In genomic region chr1:151999424-151999842, GRCm38 (mm10) we compare ENCODE assay signal across 8 mouse cellular contexts.
DNase-seq lines count a peak whose midpoint lies in the region; ATAC-seq lines count a peak whose summit lies in the region.

No protein-coding gene starts in this region.

- peak overlapping the region; percentile 50 for H3K27ac ChIP-seq in forebrain, embryonic 16.5 days (ENCODE audit: low read length)
- H3K27ac ChIP-seq in forebrain, embryonic 11.5 days (ENCODE audit: low read depth, low read length), result no peak overlapping the region

- H3K4me1 ChIP-seq in forebrain, embryonic 16.5 days (replicated peaks; ENCODE audit: control insufficient read depth, insufficient read depth, low read length), result peaks cover 34% of the 10 kb centered on the region
- H3K4me1 ChIP-seq in forebrain, embryonic 11.5 days (replicated peaks; ENCODE audit: control insufficient read depth, insufficient read depth, low read length), result no peaks in the 10 kb centered on the region

- 0 out of 2 replicates have a peak, but pooled peaks have one; percentile 2 for ATAC-seq in forebrain, embryonic 16.5 days
- ATAC-seq in forebrain, embryonic 11.5 days (replicated peaks; ENCODE audit: low FRiP score), result no peak

- no peak overlapping the region for H3K4me2 ChIP-seq in forebrain, embryonic 16.5 days (ENCODE audit: low read length)
- no peak overlapping the region for H3K4me2 ChIP-seq in forebrain, embryonic 11.5 days (ENCODE audit: low read depth, low read length, severe bottlenecking)

- DNase-seq in forebrain, embryonic 11.5 days (ENCODE audit: low spot score), result no peak
- peak; percentile 84 for DNase-seq in right cerebral cortex, adult 18-20 months
- no peak for DNase-seq in right cerebral cortex, postnatal 4 days
- DNase-seq in gastrocnemius, adult 8-10 months (ENCODE audit: low spot score in 2 of 2), result peak; percentile 41 to 61
- no peak for DNase-seq in ovary, postnatal 10 days (ENCODE audit: low spot score)
- no peak for DNase-seq in Muller cell, postnatal 12 days (ENCODE audit: inconsistent ontology term)
- DNase-seq in kidney, adult 18-20 months, result no peak

- no peak overlapping the region for H3K4me3 ChIP-seq in forebrain, embryonic 16.5 days (replicated peaks; ENCODE audit: low read length)
- H3K4me3 ChIP-seq in forebrain, embryonic 11.5 days (ENCODE audit: low read depth, low read length), result no peak overlapping the region

- 69% methylated on average over 7 of the region's 7 CpGs for WGBS in forebrain, embryonic 16.5 days
- 86% methylated on average over 7 of the region's 7 CpGs for WGBS in forebrain, embryonic 11.5 days

- H3K9ac ChIP-seq in forebrain, embryonic 16.5 days (replicated peaks; ENCODE audit: low read depth, low read length), result no peak overlapping the region
- H3K9ac ChIP-seq in forebrain, embryonic 11.5 days (ENCODE audit: low read length), result no peak overlapping the region

- H3K9me3 ChIP-seq in forebrain, embryonic 16.5 days (ENCODE audit: control insufficient read depth, low read length), result no peaks in the 10 kb centered on the region
- H3K9me3 ChIP-seq in forebrain, embryonic 11.5 days (ENCODE audit: control insufficient read depth, low read length), result no peaks in the 10 kb centered on the region

- no peaks in the 10 kb centered on the region for H3K36me3 ChIP-seq in forebrain, embryonic 16.5 days (ENCODE audit: control insufficient read depth, insufficient read depth)
- no peaks in the 10 kb centered on the region for H3K36me3 ChIP-seq in forebrain, embryonic 11.5 days (ENCODE audit: control insufficient read depth, insufficient read depth, low read length)

- no peaks in the 10 kb centered on the region for H3K27me3 ChIP-seq in forebrain, embryonic 16.5 days (replicated peaks; ENCODE audit: control insufficient read depth, insufficient read depth, low read length)
- H3K27me3 ChIP-seq in forebrain, embryonic 11.5 days (ENCODE audit: control insufficient read depth, insufficient read depth, low read length), result no peaks in the 10 kb centered on the region

Comparison
In these comparisons a context has a peak if more than half of its experiments do, and no peak if none do; other contexts are left out.
1. DNase-seq: peak in right cerebral cortex, adult 18-20 months (single experiment) and gastrocnemius, adult 8-10 months (2 of 2); none in forebrain, embryonic 11.5 days (single experiment), right cerebral cortex, postnatal 4 days (single experiment), ovary, postnatal 10 days (single experiment), Muller cell, postnatal 12 days (single experiment) and kidney, adult 18-20 months (single experiment).